Mouse (Mus musculus) 416B (cell line): ENCODE measurements around the gene Ybx2.
A peak's percentile ranks its signal among the peaks of the same experiment; 100 is the strongest.

Experiments used
- DNase-seq: peaks from one replicate; pipeline ENCODE4 v3.0.0; 2011; ENCODE audit warnings: low read depth

Ybx2 gene

GRCm38 (mm10) chr11:69961841-69962240, 26.2 kb downstream of the Ybx2 start:
- DNase-seq = no peak

GRCm38 (mm10) chr11:69964650-69965270, 29.2 kb downstream of the Ybx2 start, which contains the start of gene Cldn7:
Gene Cldn7, plus strand, starts transcription at chr11:69964779.
- no peak for DNase-seq

- no peak for DNase-seq
Measured at GRCm38 (mm10) chr11:69965271-69966005, 29.8 kb downstream of the Ybx2 start.

GRCm38 (mm10) chr11:69966006-69966859, 30.6 kb downstream of the Ybx2 start:
- DNase-seq = no peak

- no peak for DNase-seq
Measured at GRCm38 (mm10) chr11:69966860-69967517, 31.4 kb downstream of the Ybx2 start.

GRCm38 (mm10) chr11:69968793-69969192, 33.2 kb downstream of the Ybx2 start:
- no peak for DNase-seq

GRCm38 (mm10) chr11:69970222-69970621, 34.6 kb downstream of the Ybx2 start:
- no peak for DNase-seq

GRCm38 (mm10) chr11:69970775-69971174, 35.2 kb downstream of the Ybx2 start:
- no peak for DNase-seq

GRCm38 (mm10) chr11:69974907-69975306, 39.3 kb downstream of the Ybx2 start:
- DNase-seq = no peak

- no peak for DNase-seq
Measured at GRCm38 (mm10) chr11:69976271-69976670, 40.7 kb downstream of the Ybx2 start.

- no peak for DNase-seq
Measured at GRCm38 (mm10) chr11:69979827-69980195, 44.2 kb downstream of the Ybx2 start.

GRCm38 (mm10) chr11:69980196-69981140, 44.9 kb downstream of the Ybx2 start:
- DNase-seq = peak; percentile 100

- DNase-seq = no peak
Measured at GRCm38 (mm10) chr11:69981141-69981762, 45.7 kb downstream of the Ybx2 start, which contains the start of gene Ctdnep1. Gene Ctdnep1, plus strand, starts transcription at chr11:69981156.

GRCm38 (mm10) chr11:69982225-69982624, 46.6 kb downstream of the Ybx2 start, which contains the start of gene Elp5:
Gene Elp5, minus strand, starts transcription at chr11:69982517.
- DNase-seq = no peak

- DNase-seq = no peak
Measured at GRCm38 (mm10) chr11:69982877-69983276, 47.3 kb downstream of the Ybx2 start.

- DNase-seq = no peak
Measured at GRCm38 (mm10) chr11:69983377-69983776, 47.8 kb downstream of the Ybx2 start.

GRCm38 (mm10) chr11:69984431-69984830, 48.8 kb downstream of the Ybx2 start:
- no peak for DNase-seq

- DNase-seq = no peak
Measured at GRCm38 (mm10) chr11:69989949-69990348, 54.4 kb downstream of the Ybx2 start.
